Mouse (Mus musculus): ENCODE measurements around the gene Trp53rka. TPM values are rescaled to one million over a fixed set of nuclear protein-coding genes. Genes with fewer than 3 reads are reported as not detected.

Trp53rka gene
- total RNA-seq, 2 experiments from 2014 or later: 4.6 to 15.7 TPM

Other genes with a start within 250 kb of the Trp53rka start
- gene Slc35c2, start 205.5 kb downstream of the Trp53rka start, total RNA-seq (2014; fragmentation: Nextera tagmentation): 90.6 and 93.9 TPM in 2 replicates
- gene Slc35c2, start 205.5 kb downstream of the Trp53rka start, total RNA-seq (2017): 79.6 and 89.9 TPM in 2 replicates
- 53.2 and 57.9 TPM in 2 replicates for gene Elmo2, start 166.8 kb downstream of the Trp53rka start, total RNA-seq (2014; fragmentation: Nextera tagmentation)
- gene Elmo2, start 166.8 kb downstream of the Trp53rka start, total RNA-seq (2017): 28.5 and 38.8 TPM in 2 replicates
- not detected in 2 replicates for gene Zfp663, start 124.6 kb downstream of the Trp53rka start, total RNA-seq (2014; fragmentation: Nextera tagmentation)
- not detected in 2 replicates for gene Zfp663, start 124.6 kb downstream of the Trp53rka start, total RNA-seq (2017)
- gene Zfp334, start 105.1 kb downstream of the Trp53rka start, total RNA-seq (2014; fragmentation: Nextera tagmentation): not detected in 2 replicates
- gene Zfp334, start 105.1 kb downstream of the Trp53rka start, total RNA-seq (2017): not detected in 2 replicates
- not detected in 2 replicates for gene Ocstamp, start 92.9 kb downstream of the Trp53rka start, total RNA-seq (2014; fragmentation: Nextera tagmentation)
- not detected in 2 replicates for gene Ocstamp, start 92.9 kb downstream of the Trp53rka start, total RNA-seq (2017)
- gene Slc13a3, start 20.1 kb downstream of the Trp53rka start, total RNA-seq (2014; fragmentation: Nextera tagmentation): not detected in 2 replicates
- gene Slc13a3, start 20.1 kb downstream of the Trp53rka start, total RNA-seq (2017): 0.04 and 0.67 TPM in 2 replicates
- 0.21 and 1.3 TPM in 2 replicates for gene Slc2a10, start 10.5 kb upstream of the Trp53rka start, total RNA-seq (2014; fragmentation: Nextera tagmentation)
- gene Slc2a10, start 10.5 kb upstream of the Trp53rka start, total RNA-seq (2017): not detected in 2 replicates
- 6.0 TPM in 1 of 2 replicates, not detected in the other for gene Eya2, start 101.7 kb upstream of the Trp53rka start, total RNA-seq (2014; fragmentation: Nextera tagmentation)
- gene Eya2, start 101.7 kb upstream of the Trp53rka start, total RNA-seq (2017): 0.30 and 1.4 TPM in 2 replicates

Data from granulocyte monocyte progenitor cell, adult 5-6 weeks (primary cell).